Comparison of ENCODE assay signal across 34 mouse cellular contexts in genomic region chr13:19883896-19884658, GRCm38 (mm10).
DNase-seq lines count a peak whose midpoint lies in the region; ATAC-seq lines count a peak whose summit lies in the region.
"Had no signal": no experiment of that assay in that cellular context is flagged by ENCODE, and none has a peak within 500 bp of the region (broad histone marks: within the 10 kb centered on the region; RNA-seq: fewer than 3 reads in every experiment).

No protein-coding gene starts in this region.

- peak overlapping the region; percentile 59 for H3K27ac ChIP-seq in midbrain, embryonic 16.5 days (ENCODE audit: low read length)
- no peak overlapping the region for H3K27ac ChIP-seq in midbrain, embryonic 13.5 days
- H3K27ac ChIP-seq in forebrain, embryonic 16.5 days (ENCODE audit: low read length) = peak overlapping the region; percentile 66
- H3K27ac ChIP-seq: embryonic facial prominence, embryonic 12.5 days; heart, embryonic 10.5 days; hindbrain, embryonic 15.5 days; intestine, embryonic 15.5 days; limb, embryonic 10.5 days; limb, embryonic 15.5 days; liver, embryonic 13.5 days; neural tube, embryonic 13.5 days; stomach, postnatal 0 days had no signal

- WGBS in midbrain, embryonic 16.5 days = 71% methylated on average over 7 of the region's 7 CpGs
- 82% methylated on average over 7 of the region's 7 CpGs for WGBS in midbrain, embryonic 13.5 days
- WGBS in forebrain, embryonic 16.5 days = 63% methylated on average over 7 of the region's 7 CpGs

- H3K9me3 ChIP-seq in midbrain, embryonic 16.5 days (replicated peaks; ENCODE audit: control insufficient read depth, low read length, poor library complexity, severe bottlenecking) = no peaks in the 10 kb centered on the region
- H3K9me3 ChIP-seq in midbrain, embryonic 13.5 days = no peaks in the 10 kb centered on the region
- no peaks in the 10 kb centered on the region for H3K9me3 ChIP-seq in forebrain, embryonic 16.5 days (ENCODE audit: control insufficient read depth, low read length)
- H3K9me3 ChIP-seq: embryonic facial prominence, embryonic 12.5 days; G1E; heart, embryonic 10.5 days; hindbrain, embryonic 15.5 days; intestine, embryonic 15.5 days; limb, embryonic 10.5 days; limb, embryonic 15.5 days; liver, embryonic 13.5 days; megakaryocyte, embryonic 14.5 days; neural tube, embryonic 13.5 days had no signal

- H3K27me3 ChIP-seq in midbrain, embryonic 16.5 days (ENCODE audit: control insufficient read depth, insufficient read depth, low read depth, low read length) = no peaks in the 10 kb centered on the region
- H3K27me3 ChIP-seq in midbrain, embryonic 13.5 days = no peaks in the 10 kb centered on the region
- H3K27me3 ChIP-seq in forebrain, embryonic 16.5 days (replicated peaks; ENCODE audit: control insufficient read depth, insufficient read depth, low read length) = no peaks in the 10 kb centered on the region
- H3K27me3 ChIP-seq: embryonic facial prominence, embryonic 12.5 days; hindbrain, embryonic 15.5 days; intestine, embryonic 15.5 days; limb, embryonic 15.5 days; liver, embryonic 13.5 days; megakaryocyte, embryonic 14.5 days; Patski had no signal

- H3K4me1 ChIP-seq in midbrain, embryonic 16.5 days (ENCODE audit: control insufficient read depth, insufficient read depth, low read length) = peaks cover 2% of the 10 kb centered on the region; the same call in 1 of the 2 replicates
- 0 out of 2 replicates have a peak, but pooled peaks cover 2% of the 10 kb centered on the region for H3K4me1 ChIP-seq in midbrain, embryonic 13.5 days (replicated peaks)
- H3K4me1 ChIP-seq in forebrain, embryonic 16.5 days (replicated peaks; ENCODE audit: control insufficient read depth, insufficient read depth, low read length) = no peaks in the 10 kb centered on the region; the same call in 1 of the 2 replicates
- H3K4me1 ChIP-seq: embryonic facial prominence, embryonic 12.5 days; heart, embryonic 10.5 days; hindbrain, embryonic 15.5 days; intestine, embryonic 15.5 days; limb, embryonic 10.5 days; limb, embryonic 15.5 days had no signal

- H3K4me2 ChIP-seq in midbrain, embryonic 16.5 days (ENCODE audit: low read length) = no peak overlapping the region
- no peak overlapping the region for H3K4me2 ChIP-seq in midbrain, embryonic 13.5 days (replicated peaks)
- no peak overlapping the region for H3K4me2 ChIP-seq in forebrain, embryonic 16.5 days (ENCODE audit: low read length)
- H3K4me2 ChIP-seq: embryonic facial prominence, embryonic 12.5 days; hindbrain, embryonic 15.5 days; intestine, embryonic 15.5 days; limb, embryonic 15.5 days; liver, embryonic 13.5 days; neural tube, embryonic 13.5 days had no signal

- no peaks in the 10 kb centered on the region for H3K36me3 ChIP-seq in midbrain, embryonic 16.5 days (ENCODE audit: control insufficient read depth, insufficient read depth, low read length)
- H3K36me3 ChIP-seq in midbrain, embryonic 13.5 days = no peaks in the 10 kb centered on the region
- no peaks in the 10 kb centered on the region for H3K36me3 ChIP-seq in forebrain, embryonic 16.5 days (ENCODE audit: control insufficient read depth, insufficient read depth)
- H3K36me3 ChIP-seq: embryonic facial prominence, embryonic 12.5 days; G1E; heart, embryonic 10.5 days; hindbrain, embryonic 15.5 days; intestine, embryonic 15.5 days; limb, embryonic 10.5 days; limb, embryonic 15.5 days; liver, embryonic 13.5 days; neural tube, embryonic 13.5 days had no signal

- peak; percentile 47; the same call in 1 of the 2 replicates for ATAC-seq in frontal cortex, adult (ENCODE audit: low TSS enrichment)
- peak; percentile 76 for ATAC-seq in midbrain, embryonic 16.5 days
- no peak for ATAC-seq in midbrain, embryonic 13.5 days
- peak; percentile 95 for ATAC-seq in forebrain, embryonic 16.5 days
- ATAC-seq: intestine, embryonic 15.5 days; lung, postnatal 0 days; Patski had no signal

- peak; percentile 21 for DNase-seq in adrenal gland, adult 8-10 months
- DNase-seq in adrenal gland, postnatal 25 days = no peak
- no peak for DNase-seq in frontal cortex, postnatal 25 days (ENCODE audit: low spot score in 2 of 2)
- DNase-seq in kidney, postnatal 14 days = no peak
- DNase-seq: cerebellum, adult 11 months; cerebellum, adult 9-10 months; cerebellum, postnatal 36 days; embryo, embryonic 11 days; gastrocnemius, postnatal 14 days; heart, postnatal 4 days; kidney, adult 2 months; kidney, postnatal 4 days; liver, embryonic 13.5 days; lung, adult 18-20 months; lung, postnatal 4 days; right cerebral cortex, postnatal 4 days; thymus, adult 18-20 months; thymus, postnatal 25 days had no signal

- no peak overlapping the region for H3K4me3 ChIP-seq in midbrain, embryonic 16.5 days (ENCODE audit: low read depth, low read length)
- H3K4me3 ChIP-seq in midbrain, embryonic 13.5 days (replicated peaks) = no peak overlapping the region
- H3K4me3 ChIP-seq in forebrain, embryonic 16.5 days (replicated peaks; ENCODE audit: low read length) = no peak overlapping the region
- H3K4me3 ChIP-seq: embryonic facial prominence, embryonic 12.5 days; heart, embryonic 10.5 days; hindbrain, embryonic 15.5 days; intestine, embryonic 15.5 days; limb, embryonic 10.5 days; limb, embryonic 15.5 days; liver, embryonic 13.5 days; megakaryocyte, embryonic 14.5 days; neural tube, embryonic 13.5 days had no signal

- no peak overlapping the region for H3K9ac ChIP-seq in midbrain, embryonic 16.5 days (ENCODE audit: low read depth, low read length)
- no peak overlapping the region for H3K9ac ChIP-seq in midbrain, embryonic 13.5 days (replicated peaks)
- H3K9ac ChIP-seq in forebrain, embryonic 16.5 days (replicated peaks; ENCODE audit: low read depth, low read length) = 0 out of 2 replicates have a peak overlapping the region, but pooled peaks have one; percentile 22
- H3K9ac ChIP-seq: embryonic facial prominence, embryonic 12.5 days; hindbrain, embryonic 15.5 days; intestine, embryonic 15.5 days; limb, embryonic 15.5 days; liver, embryonic 13.5 days; neural tube, embryonic 13.5 days had no signal
